Mouse (Mus musculus): ENCODE measurements around the gene Hivep2.
A peak's percentile ranks its signal among the peaks of the same experiment; 100 is the strongest.

Gene Hivep2

GRCm38 (mm10) chr10:14027751-14028150 is 61.9 kb downstream of the Hivep2 start:
- DNase-seq = no peak

- no peak for DNase-seq
These were observed 63.1 kb downstream of the Hivep2 start for GRCm38 (mm10) chr10:14028956-14029355.

GRCm38 (mm10) chr10:14030458-14031035 is 64.7 kb downstream of the Hivep2 start:
- no peak for DNase-seq

- DNase-seq = no peak
These were observed 66.7 kb downstream of the Hivep2 start for GRCm38 (mm10) chr10:14032532-14032931.

GRCm38 (mm10) chr10:14034046-14034445 is 68.2 kb downstream of the Hivep2 start:
- no peak for DNase-seq

DNA sequence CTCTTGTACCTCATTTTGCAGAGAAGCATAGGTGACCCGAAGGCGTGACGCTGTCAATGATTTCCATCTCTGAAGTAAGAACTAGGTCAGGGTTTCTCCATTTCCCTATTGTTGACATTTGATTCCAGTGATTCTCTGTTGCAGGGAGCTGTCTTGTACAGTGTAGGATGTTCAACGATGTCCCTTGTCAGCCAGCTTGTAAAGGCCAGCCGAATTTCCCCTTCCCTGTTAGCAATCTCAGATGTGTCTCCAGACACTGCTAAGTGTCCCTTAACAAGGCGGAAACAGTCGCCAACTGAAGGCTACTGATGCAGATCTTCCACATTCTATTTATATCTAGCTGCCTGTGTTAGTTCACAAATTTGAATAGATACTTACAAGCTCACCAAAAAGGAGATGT is 68.9 kb downstream of the Hivep2 start:
- no peak for DNase-seq

GRCm38 (mm10) chr10:14035607-14036006 is 69.7 kb downstream of the Hivep2 start:
- no peak for DNase-seq

DNA sequence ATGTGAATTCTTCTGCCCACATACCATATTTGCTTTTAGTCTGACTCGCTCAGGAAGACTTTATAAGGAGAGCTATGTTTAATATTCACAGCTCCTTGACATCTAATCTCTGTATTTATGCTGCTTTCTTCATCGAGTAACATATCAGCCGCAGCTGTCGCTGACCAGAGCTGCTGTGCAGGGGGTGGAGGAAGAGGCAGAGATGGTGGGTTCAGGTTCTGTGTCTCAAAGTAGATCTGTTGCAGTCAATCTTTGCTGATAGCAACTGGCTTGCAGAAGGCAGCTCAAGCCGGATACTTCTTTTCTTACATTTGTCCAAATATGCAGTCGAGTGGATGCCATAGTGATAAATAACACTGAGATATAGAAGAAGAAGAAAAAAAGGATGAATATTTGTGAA is 70.6 kb downstream of the Hivep2 start:
- DNase-seq = no peak

- DNase-seq = no peak
These were observed 72.2 kb downstream of the Hivep2 start for GRCm38 (mm10) chr10:14037977-14038489.

DNA sequence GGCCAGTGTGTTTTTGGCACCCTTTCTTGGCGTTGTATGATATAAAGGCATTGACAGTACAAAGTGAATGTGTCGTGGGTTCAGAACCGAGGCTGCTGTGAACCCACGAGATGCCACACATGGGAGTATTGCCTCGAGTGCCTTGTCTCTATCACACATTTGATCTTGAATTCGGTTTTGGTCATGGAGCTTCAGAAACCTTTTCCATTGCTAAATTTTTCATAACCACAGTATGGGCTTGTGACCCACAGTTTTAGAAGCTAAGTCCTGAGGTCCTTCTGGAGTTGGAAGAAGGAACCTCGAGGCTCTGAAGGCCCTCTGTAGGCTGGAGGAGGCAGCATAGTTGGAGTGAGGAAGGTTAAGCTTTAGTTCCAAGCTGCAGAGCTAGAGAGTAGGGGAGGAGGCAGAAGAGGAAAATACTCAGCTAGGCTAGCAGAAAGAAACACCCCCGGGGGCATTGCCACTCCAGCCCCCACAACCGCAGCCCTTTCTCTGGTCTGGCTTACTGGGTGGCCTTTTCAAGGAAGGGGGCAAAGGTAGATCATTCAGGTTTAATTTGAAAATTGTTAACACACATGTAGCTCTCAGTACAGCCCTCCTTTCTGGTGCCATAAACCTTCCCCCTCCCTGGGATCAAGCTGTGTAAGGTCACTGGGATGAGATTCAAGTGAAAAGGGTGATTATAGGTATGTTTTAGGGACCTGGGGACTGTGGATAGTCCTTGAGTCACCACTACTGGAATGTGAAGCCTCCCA is 75.0 kb downstream of the Hivep2 start:
- DNase-seq = no peak

DNA sequence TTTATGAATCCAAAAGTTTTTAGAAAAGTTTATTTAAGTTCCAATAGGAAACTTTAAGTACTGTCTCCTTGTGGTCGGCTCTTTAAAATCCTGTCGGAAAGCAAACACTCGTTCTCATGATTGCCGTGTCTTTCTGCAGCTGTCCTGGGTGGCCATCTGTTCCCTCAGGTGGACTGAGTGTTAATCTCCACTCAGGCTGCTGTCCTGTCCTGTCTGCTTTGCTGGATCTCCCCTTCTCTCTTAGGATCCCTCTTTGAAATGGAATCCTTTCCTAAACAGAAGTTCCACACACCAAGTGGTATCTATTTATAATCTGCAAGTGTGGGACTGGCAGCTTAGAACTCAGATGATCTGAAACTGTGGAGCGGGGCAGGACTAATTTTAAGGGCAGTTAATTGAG is 75.7 kb downstream of the Hivep2 start:
- DNase-seq = no peak

- no peak for DNase-seq
These were observed 76.9 kb downstream of the Hivep2 start for GRCm38 (mm10) chr10:14042539-14043348.

DNA sequence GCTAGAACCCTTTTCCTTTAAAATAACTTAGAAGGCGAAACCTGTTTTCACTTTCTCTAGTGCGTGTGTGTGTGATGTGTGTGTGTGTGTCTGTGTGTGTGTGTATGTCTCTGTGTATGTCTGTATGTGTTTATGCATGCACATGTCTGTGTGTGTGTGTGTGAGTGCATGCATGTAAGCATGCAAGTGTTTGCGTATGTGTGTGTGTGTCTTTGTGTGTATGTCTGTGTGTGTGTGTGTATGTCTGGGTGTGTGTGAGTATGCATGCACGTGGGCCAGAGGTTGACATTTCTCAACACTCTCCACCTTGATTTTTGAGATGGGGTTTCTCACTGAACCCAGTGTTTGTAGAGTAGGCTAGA is 77.5 kb downstream of the Hivep2 start:
- DNase-seq = no peak

- no peak for DNase-seq
These were observed 78.3 kb downstream of the Hivep2 start for GRCm38 (mm10) chr10:14044046-14044782.

GRCm38 (mm10) chr10:14044783-14045392 is 79.0 kb downstream of the Hivep2 start:
- DNase-seq = no peak

DNA sequence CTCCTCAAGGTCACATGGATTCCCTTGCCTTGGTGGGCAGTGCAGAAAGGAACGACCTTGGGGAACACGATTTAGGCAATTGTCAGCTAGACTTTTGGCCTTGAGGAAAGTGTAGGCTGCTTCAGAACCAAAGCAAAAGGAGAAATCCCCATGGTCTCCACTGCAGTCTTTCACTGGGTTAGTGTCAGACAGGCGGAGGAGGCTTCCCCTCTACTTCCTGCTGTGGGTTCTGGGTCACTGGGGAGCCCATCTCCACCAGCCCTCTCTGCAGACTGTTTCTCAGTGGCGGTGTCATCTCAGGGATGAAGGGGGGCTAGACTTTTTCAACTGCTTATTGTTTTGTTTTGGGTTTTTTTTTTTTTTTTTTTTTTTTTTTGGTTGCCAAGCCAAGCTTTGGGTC is 79.9 kb downstream of the Hivep2 start:
- DNase-seq = peak; percentile 71

DNA sequence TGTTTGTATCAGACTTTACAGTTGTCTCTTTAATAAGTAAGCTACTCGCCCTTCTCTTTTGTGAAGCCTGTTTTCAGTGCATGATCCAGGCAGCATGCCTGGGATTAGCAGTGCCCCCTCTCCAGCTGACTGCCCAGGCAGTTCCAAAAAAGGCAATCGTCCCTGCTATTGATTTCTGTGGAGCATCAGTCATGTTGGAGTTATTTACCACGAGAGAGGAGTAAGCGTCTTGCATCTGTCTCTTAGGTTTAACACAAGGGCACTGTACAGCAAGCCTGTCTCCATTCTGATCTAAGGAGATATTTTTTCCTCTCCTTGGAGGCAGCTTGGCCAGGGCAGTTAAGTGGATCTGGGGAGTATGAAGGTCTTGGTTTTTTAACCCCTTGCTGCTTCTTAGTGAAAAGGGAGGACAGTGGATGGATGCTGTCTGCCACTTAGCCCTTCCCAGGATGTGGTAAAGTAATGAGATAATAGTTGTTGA is 80.3 kb downstream of the Hivep2 start:
- DNase-seq = peak; percentile 36

DNA sequence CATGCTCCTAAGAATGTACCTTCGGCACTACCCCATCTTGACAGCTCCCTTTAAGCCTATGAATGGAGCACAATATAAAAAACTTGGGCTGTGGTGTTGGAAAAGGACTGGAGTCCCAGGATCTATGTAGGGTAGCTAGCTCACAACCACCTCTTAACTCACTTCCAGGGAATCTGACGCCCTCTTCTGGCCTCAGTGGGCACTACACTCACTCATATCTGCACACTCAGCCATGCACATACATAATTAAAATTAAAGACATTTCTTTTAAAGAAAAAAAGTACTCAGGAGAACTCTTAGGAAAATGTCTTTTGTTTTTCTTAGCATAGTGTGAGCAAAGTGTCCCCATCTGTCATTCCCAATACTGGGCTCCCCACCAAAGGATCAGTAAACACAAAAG is 81.1 kb downstream of the Hivep2 start:
- DNase-seq = peak; percentile 66

GRCm38 (mm10) chr10:14047661-14048060 is 81.8 kb downstream of the Hivep2 start:
- no peak for DNase-seq

DNA sequence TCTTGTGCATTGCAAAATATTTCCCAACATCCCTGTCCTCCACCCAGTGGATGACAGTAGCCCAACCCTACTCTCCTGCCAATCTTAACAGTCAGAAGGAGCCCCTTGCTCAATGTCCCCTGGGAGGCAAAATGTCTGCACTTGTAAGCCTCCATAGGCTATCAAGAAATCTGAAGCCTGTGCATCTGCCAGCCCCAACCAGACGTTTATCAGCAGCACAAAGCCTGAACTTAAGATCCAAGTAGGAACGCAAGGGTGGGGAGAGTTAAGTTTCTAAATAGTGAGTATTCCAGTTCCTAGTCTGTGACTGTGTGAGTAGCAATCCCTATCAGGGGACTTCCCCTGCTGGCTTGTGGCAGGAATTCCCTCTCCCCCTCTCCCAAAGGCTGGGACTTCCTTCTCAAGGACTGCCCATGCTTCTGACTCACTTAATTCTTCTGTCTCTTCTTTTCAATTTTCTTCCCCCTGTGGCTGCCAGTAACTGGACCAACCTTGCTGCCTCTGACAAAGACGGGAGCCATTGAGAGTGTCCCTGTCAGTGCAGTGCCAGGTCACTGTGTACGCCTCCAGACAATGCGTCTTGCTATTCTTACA is 82.5 kb downstream of the Hivep2 start:
- no peak for DNase-seq

DNA sequence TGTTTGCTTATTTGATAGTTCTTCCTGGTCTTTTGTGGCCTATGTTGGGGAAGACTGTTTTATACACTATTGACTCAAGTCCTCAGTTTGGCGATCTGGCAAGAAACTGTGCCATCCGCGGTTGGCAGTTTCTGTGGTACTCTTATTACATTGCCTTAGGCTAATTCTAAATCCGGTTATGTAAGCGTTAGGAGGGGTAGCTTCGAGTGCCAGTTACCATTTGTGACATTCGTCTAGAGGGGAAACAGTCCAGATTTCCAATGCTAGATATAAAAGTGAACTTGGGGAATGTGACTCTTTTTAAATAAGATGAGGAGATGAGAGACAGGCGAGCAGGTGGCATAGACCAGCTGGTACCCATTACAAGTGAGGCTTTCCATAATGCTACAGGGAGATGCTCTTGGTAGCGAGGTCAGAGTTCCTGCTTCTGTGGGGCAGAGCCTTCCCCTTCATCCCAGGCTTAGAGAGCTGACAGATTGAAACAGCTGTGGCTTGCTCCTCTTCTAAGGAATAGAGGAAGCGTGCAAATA is 83.1 kb downstream of the Hivep2 start:
- no peak for DNase-seq

DNA sequence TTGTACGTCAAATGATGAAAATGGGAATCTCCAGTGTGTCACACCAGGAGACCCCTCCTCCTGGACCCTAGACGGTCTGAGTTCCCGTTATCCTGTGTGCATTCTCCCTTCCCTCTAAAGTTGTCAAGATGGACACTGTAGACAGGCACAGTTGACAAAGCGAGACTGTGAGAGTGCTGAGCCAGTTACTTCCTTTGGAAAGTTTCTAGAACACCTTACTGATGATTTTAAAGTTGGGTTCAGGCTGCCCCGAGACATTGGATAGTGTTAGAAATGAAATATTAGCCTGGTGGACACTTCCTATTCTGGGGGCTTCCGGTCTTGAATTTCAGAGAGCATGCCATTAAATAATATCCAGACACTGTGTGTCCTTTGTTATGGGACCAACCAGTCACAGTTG is 83.8 kb downstream of the Hivep2 start:
- no peak for DNase-seq

Data from thymus, postnatal 25 days (tissue).